Mouse (Mus musculus): Measurements from ENCODE around the gene Pou3f1.

- TF ChIP-seq CTCF (IDR thresholded peaks at IDR 0.05) (no peak), EP300 (IDR thresholded peaks at IDR 0.05) (no peak)
Observed at GRCm38 (mm10) chr4:124685897-124686402, 29.3 kb downstream of the Pou3f1 start.
